27 mouse cellular contexts compared by ENCODE assay signal in the genomic region with DNA sequence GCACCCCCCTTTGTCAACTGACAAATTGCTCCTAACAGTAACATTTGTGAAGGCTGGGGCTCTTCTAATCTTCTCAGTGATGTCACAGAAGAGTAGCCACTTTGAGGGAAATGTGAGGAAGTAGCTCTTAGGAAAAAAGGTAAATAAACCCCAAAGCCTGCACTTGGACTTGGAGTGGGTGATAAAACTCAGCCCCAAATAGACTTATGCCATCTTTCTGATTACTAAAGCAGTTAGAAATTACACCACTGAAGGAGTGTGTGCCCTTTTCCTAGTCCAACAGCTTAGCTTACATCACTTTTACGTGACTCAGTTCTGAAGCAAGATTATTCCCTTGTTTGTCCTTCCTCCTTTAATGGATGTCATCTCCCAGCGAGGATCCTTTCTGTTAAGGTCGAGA. TPM values are rescaled to one million over a fixed set of nuclear protein-coding genes. Genes with fewer than 3 reads are reported as not detected.
"Had no signal": no experiment of that assay in that cellular context is flagged by ENCODE, and none has a peak within 500 bp of the region (broad histone marks: within the 10 kb centered on the region; RNA-seq: fewer than 3 reads in every experiment).

No protein-coding gene starts in this region.

- H3K27me3 ChIP-seq: embryonic facial prominence, embryonic 12.5 days; embryonic facial prominence, embryonic 13.5 days; embryonic facial prominence, embryonic 15.5 days; forebrain, embryonic 12.5 days; forebrain, embryonic 15.5 days had no signal

- DNase-seq: cerebellum, adult 18-20 months; cerebellum, adult 2 months; cerebellum, adult 8-10 months; cerebellum, adult 9-10 months; cerebellum, adult 9-11 months; cerebellum, postnatal 10 days; cerebellum, postnatal 14 days; cerebellum, postnatal 25 days; cerebellum, postnatal 36 days; embryo, embryonic 11 days; forebrain, postnatal 0 days; gastrocnemius, adult 2 months; gastrocnemius, postnatal 10 days; gastrocnemius, postnatal 14 days; gastrocnemius, postnatal 25 days; gastrocnemius, postnatal 36 days had no signal

- ATAC-seq: forebrain, embryonic 14.5 days; forebrain, embryonic 15.5 days; forebrain, embryonic 16.5 days; forebrain, postnatal 0 days had no signal

- H3K27ac ChIP-seq: embryonic facial prominence, embryonic 10.5 days; embryonic facial prominence, embryonic 12.5 days; embryonic facial prominence, embryonic 13.5 days; embryonic facial prominence, embryonic 15.5 days; forebrain, embryonic 10.5 days; forebrain, embryonic 12.5 days; forebrain, embryonic 15.5 days; gastrocnemius, adult 2 months had no signal

- H3K9ac ChIP-seq: embryonic facial prominence, embryonic 12.5 days; embryonic facial prominence, embryonic 13.5 days; embryonic facial prominence, embryonic 15.5 days; forebrain, embryonic 12.5 days; forebrain, embryonic 15.5 days; forebrain, postnatal 0 days had no signal

- H3K36me3 ChIP-seq: embryonic facial prominence, embryonic 10.5 days; embryonic facial prominence, embryonic 12.5 days; embryonic facial prominence, embryonic 13.5 days; embryonic facial prominence, embryonic 15.5 days; forebrain, embryonic 10.5 days; forebrain, embryonic 12.5 days; forebrain, embryonic 15.5 days had no signal

- H3K4me1 ChIP-seq: forebrain, embryonic 10.5 days; forebrain, embryonic 12.5 days; forebrain, embryonic 15.5 days had no signal

- H3K4me2 ChIP-seq: embryonic facial prominence, embryonic 12.5 days; embryonic facial prominence, embryonic 13.5 days; embryonic facial prominence, embryonic 15.5 days; forebrain, embryonic 12.5 days; forebrain, embryonic 15.5 days had no signal

- H3K4me3 ChIP-seq: embryonic facial prominence, embryonic 10.5 days; embryonic facial prominence, embryonic 12.5 days; embryonic facial prominence, embryonic 13.5 days; embryonic facial prominence, embryonic 15.5 days; erythroblast, embryonic 14.5 days; forebrain, embryonic 10.5 days; forebrain, embryonic 12.5 days; forebrain, embryonic 15.5 days; gastrocnemius, adult 2 months had no signal

- H3K9me3 ChIP-seq: embryonic facial prominence, embryonic 10.5 days; embryonic facial prominence, embryonic 12.5 days; embryonic facial prominence, embryonic 13.5 days; embryonic facial prominence, embryonic 15.5 days; forebrain, embryonic 10.5 days; forebrain, embryonic 12.5 days; forebrain, embryonic 15.5 days had no signal

RNA-seq across cellular contexts. Expression of a gene that starts 17.7 kb away (rescaled TPM):
- total RNA-seq: granulocyte monocyte progenitor cell, adult 5-6 weeks had no signal
- polyA plus RNA-seq: erythroblast, embryonic 14.5 days had no signal
